8 mouse cellular contexts compared by ENCODE assay signal in genomic region chr13:21179367-21179723, GRCm38 (mm10). TPM values are rescaled to one million over a fixed set of nuclear protein-coding genes. Genes with fewer than 3 reads are reported as not detected.
DNase-seq lines count a peak whose midpoint lies in the region; ATAC-seq and TF ChIP-seq lines count a peak whose summit lies in the region.

TSS of gene Trim27 (plus strand) at chr13:21179445.

- TF ChIP-seq CTCF in lung, postnatal 0 days (IDR thresholded peaks at IDR 0.05) = no peak
- TF ChIP-seq CTCF in brain, embryonic 14.5 days (IDR thresholded peaks at IDR 0.05; ENCODE audit: borderline replicate concordance, extremely low read depth, insufficient read depth, insufficient read length) = no peak
- TF ChIP-seq CTCF in liver, postnatal 0 days (IDR thresholded peaks at IDR 0.05; ENCODE audit: low read depth) = no peak

- H3K27me3 ChIP-seq in lung, postnatal 0 days (replicated peaks; ENCODE audit: insufficient read depth, low read length) = no peaks in the 10 kb centered on the region
- H3K27me3 ChIP-seq in liver, postnatal 0 days (ENCODE audit: insufficient read depth, low read length) = no peaks in the 10 kb centered on the region

- DNase-seq in lung, postnatal 0 days (ENCODE audit: low spot score) = no peak
- no peak for DNase-seq in lung, adult 18-20 months
- DNase-seq in brain, embryonic 14.5 days (ENCODE audit: low read depth) = no peak
- DNase-seq in gastrocnemius, postnatal 10 days = no peak
- DNase-seq in liver, postnatal 0 days = no peak
- no peak for DNase-seq in right cerebral cortex, postnatal 36 days (ENCODE audit: low spot score in 2 of 2)
- DNase-seq in thymus, adult 18-20 months = no peak

- H3K4me2 ChIP-seq in lung, postnatal 0 days (replicated peaks; ENCODE audit: low read depth, low read length) = peak within 1 kb of the TSS; percentile 83
- peak within 1 kb of the TSS; percentile 92 for H3K4me2 ChIP-seq in liver, postnatal 0 days (ENCODE audit: low read depth, low read length)

- TF ChIP-seq POLR2A in brain, embryonic 14.5 days (IDR thresholded peaks at IDR 0.05; ENCODE audit: borderline replicate concordance, extremely low read depth, insufficient read depth, insufficient read length, poor library complexity, severe bottlenecking) = no peak

- 0% methylated on average over 15 of the region's 15 CpGs for WGBS in lung, postnatal 0 days
- WGBS in liver, postnatal 0 days (ENCODE audit: insufficient replicate concordance) = 0% methylated on average over 15 of the region's 15 CpGs

- H3K4me1 ChIP-seq in lung, postnatal 0 days (ENCODE audit: insufficient read depth, low read depth, low read length) = peaks cover 11% of the 10 kb centered on the region; the same call in 1 of the 2 replicates
- H3K4me1 ChIP-seq in liver, postnatal 0 days (ENCODE audit: insufficient read depth) = peaks cover 32% of the 10 kb centered on the region

- peaks cover 10% of the 10 kb centered on the region; the same call in 1 of the 2 replicates for H3K36me3 ChIP-seq in lung, postnatal 0 days (ENCODE audit: insufficient read depth, low read length)
- peaks cover 16% of the 10 kb centered on the region for H3K36me3 ChIP-seq in liver, postnatal 0 days (replicated peaks; ENCODE audit: insufficient read depth, low read length)

- no peaks in the 10 kb centered on the region for H3K9me3 ChIP-seq in lung, postnatal 0 days (ENCODE audit: low read length)
- no peaks in the 10 kb centered on the region for H3K9me3 ChIP-seq in liver, postnatal 0 days (ENCODE audit: low read length)

- H3K27ac ChIP-seq in lung, postnatal 0 days (ENCODE audit: low read length) = peak within 1 kb of the TSS; percentile 92
- H3K27ac ChIP-seq in liver, postnatal 0 days (ENCODE audit: low read depth) = peak within 1 kb of the TSS; percentile 94

- peak; percentile 32 for ATAC-seq in lung, postnatal 0 days
- peak; percentile 33 for ATAC-seq in inflammation-experienced regulatory T-cells, adult 6 months
- peak; percentile 51 for ATAC-seq in liver, postnatal 0 days

- TF ChIP-seq EP300 in lung, postnatal 0 days (IDR thresholded peaks at IDR 0.05) = no peak
- no peak for TF ChIP-seq EP300 in liver, postnatal 0 days (IDR thresholded peaks at IDR 0.05; ENCODE audit: low read depth)

- H3K9ac ChIP-seq in lung, postnatal 0 days (replicated peaks; ENCODE audit: low read depth) = peak within 1 kb of the TSS; percentile 85
- peak within 1 kb of the TSS; percentile 80 for H3K9ac ChIP-seq in liver, postnatal 0 days (replicated peaks)

- peak within 1 kb of the TSS; percentile 99 for H3K4me3 ChIP-seq in lung, postnatal 0 days (ENCODE audit: low read depth, low read length)
- H3K4me3 ChIP-seq in liver, postnatal 0 days (ENCODE audit: low read depth, low read length) = peak within 1 kb of the TSS; percentile 91

RNA-seq across cellular contexts. Expression of gene Trim27, which starts in this region (rescaled TPM):
- 61.2 and 63.3 TPM in 2 replicates for polyA plus RNA-seq in lung, postnatal 0 days (2015; fragmentation: Nextera tagmentation; extraction: Ambion mirVana)
- 67.8 and 78.2 TPM in 2 replicates for polyA plus RNA-seq in brain, embryonic 14.5 days (2012; rRNA removed)
- 10 to 100 TPM; 27.9 to 36.8 TPM for total RNA-seq in gastrocnemius, postnatal 10 days (2021)
- 10 to 100 TPM; 16.0 to 17.3 (median 16.3) TPM for polyA plus RNA-seq in inflammation-experienced regulatory T-cells, adult 6 months (2017; shearing (Covaris generic))
- 36.5 and 36.7 TPM in 2 replicates for polyA plus RNA-seq in liver, postnatal 0 days (2015; fragmentation: Nextera tagmentation; extraction: Ambion mirVana)
